Mouse (Mus musculus): ENCODE results near the gene Mipep. TPM values are rescaled to one million over a fixed set of nuclear protein-coding genes. Genes with fewer than 3 reads are reported as not detected.

Gene Mipep
- polyA plus RNA-seq, 1 experiment, result 8.9 TPM

- 79% methylated on average over 12 of the region's 12 CpGs for WGBS
- no peak for DNase-seq (ENCODE audit: low read depth, low spot score)
Observed at GRCm38 (mm10) chr14:60910506-60911444, 126.4 kb downstream of the Mipep start.

DNA sequence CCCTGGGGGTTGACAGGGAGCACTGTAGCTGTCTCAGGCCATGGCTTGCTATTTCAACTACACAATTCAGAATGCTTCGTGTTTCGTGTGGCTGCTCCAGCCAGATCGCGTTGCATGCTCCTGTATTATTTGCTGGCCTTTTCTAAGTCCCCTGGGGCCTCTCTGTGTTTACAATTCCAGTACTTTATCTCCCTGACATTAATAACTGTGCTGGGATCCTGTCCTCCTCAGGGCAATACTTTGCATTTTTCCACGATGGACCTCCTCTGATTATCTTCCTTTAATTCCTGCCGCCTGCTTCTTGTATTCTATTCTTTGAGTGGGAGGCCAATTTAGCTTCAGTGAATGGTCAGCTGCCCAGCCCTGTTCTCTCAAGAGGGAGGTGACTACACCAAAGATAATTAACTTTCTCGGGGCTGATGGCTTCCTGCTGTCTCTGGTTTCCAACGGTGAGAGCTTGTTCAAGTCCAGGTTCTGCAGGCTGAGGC is 128.7 kb downstream of the Mipep start:
- 39% methylated on average over 8 of the region's 8 CpGs for WGBS
- no peak for DNase-seq (ENCODE audit: low read depth, low spot score)

DNA sequence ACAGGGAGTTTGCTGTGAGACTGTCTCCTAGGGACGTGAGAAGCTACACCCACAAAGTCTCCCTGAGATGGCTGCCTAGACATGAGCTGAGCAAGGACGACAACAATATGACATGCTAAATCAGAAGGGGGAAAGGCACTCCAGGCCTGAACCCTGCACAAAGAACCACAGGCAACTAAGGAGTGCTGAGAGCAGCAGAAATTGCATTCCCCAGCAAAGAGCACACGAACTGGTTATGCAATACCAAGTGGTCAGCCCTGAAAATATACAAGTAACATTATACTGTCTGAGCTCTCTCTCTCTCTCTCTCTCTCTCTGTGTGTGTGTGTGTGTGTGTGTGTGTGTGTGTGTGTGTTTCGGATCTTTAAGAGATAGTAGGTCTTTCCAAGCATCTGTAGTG is 132.3 kb downstream of the Mipep start:
- WGBS, result 58% methylated on average over 4 of the region's 4 CpGs
- no peak for DNase-seq (ENCODE audit: low read depth, low spot score)

- WGBS, result 71% methylated on average over 1 of the region's 1 CpGs
- no peak for DNase-seq (ENCODE audit: low read depth, low spot score)
Observed at GRCm38 (mm10) chr14:60926011-60926410, 141.6 kb downstream of the Mipep start.

DNA sequence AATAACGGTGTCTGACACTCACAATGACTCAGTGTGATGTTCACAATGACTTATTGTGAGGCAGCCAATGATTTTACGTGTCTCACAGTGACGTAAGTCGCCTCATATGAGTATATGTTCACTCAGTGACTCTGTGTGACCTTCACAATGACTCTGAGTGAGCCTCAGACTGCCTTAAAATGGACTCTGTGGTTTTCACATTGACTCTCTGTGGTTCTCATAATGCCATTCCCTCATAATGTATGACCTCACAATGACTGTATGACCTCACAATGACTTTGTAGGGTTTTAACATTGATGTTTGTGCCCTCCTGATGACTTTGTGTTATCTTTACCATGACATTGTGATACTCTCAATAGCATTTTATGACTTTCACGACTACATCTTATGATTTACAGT is 151.3 kb downstream of the Mipep start:
- DNase-seq (ENCODE audit: low read depth, low spot score), result no peak
- 76% methylated on average over 5 of the region's 5 CpGs for WGBS

DNA sequence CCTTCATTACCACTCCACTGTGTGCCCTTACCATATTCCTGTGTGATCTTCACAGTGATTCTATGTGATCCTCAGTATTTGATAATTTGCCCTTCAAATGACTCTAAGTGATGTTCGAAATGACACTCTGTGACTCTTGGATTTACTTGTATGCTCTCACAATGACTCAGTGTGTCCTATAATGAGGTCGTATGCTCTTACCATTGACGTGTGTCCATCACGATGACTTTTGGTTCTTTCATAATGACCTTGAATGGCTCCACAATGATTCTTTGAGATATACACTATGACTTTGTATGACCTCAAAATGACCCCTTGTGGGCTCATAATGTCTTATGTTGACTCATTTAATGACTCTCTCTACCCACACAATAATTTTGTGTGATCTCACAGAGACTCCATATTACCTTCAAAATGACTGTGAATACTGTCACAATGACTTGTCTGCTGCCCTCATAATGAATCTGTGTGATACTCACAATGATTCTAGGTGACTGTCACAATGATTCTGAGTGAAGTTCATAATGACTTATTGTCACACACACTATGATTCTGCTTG is 153.2 kb downstream of the Mipep start:
- 91% methylated on average over 4 of the region's 4 CpGs for WGBS
- no peak for DNase-seq (ENCODE audit: low read depth, low spot score)

Other genes with a start within 250 kb of the Mipep start
- 10.6 and 19.7 TPM in 2 replicates for gene Spata13, start 150.6 kb upstream of the Mipep start, polyA plus RNA-seq (2012; rRNA removed)
- 1.7 TPM in 2 replicates for gene C1qtnf9, start 16.4 kb upstream of the Mipep start, polyA plus RNA-seq (2012; rRNA removed)